Mouse (Mus musculus): ENCODE measurements around the gene Pyurf. TPM values are rescaled to one million over a fixed set of nuclear protein-coding genes. Genes with fewer than 3 reads are reported as not detected.

The Pyurf gene
- polyA plus RNA-seq, 1 experiment: 4.3 TPM

GRCm38 (mm10) chr6:57647256-57647655 is 44.6 kb downstream of the Pyurf start:
- no peak overlapping the region for H3K9ac ChIP-seq (ENCODE audit: low read depth, poor library complexity, severe bottlenecking)
- H3K4me3 ChIP-seq (ENCODE audit: low read depth, low read length): no peak overlapping the region
- no peaks in the 10 kb centered on the region for H3K27me3 ChIP-seq (ENCODE audit: control insufficient read depth, insufficient read depth, low read length, poor library complexity, severe bottlenecking)
- TF ChIP-seq POLR2A (IDR thresholded peaks at IDR 0.05; ENCODE audit: insufficient read depth, low read length) (no peak), CTCF (IDR thresholded peaks at IDR 0.05; ENCODE audit: low read depth, low read length) (no peak), EP300 (IDR thresholded peaks at IDR 0.05; ENCODE audit: insufficient read depth, low read depth, low read length) (no peak)
- no peaks in the 10 kb centered on the region for H3K4me1 ChIP-seq (ENCODE audit: control insufficient read depth, insufficient read depth, low read length)
- no peaks in the 10 kb centered on the region for H3K9me3 ChIP-seq (replicated peaks; ENCODE audit: control insufficient read depth, insufficient read depth, low read length, poor library complexity, severe bottlenecking)
- H3K36me3 ChIP-seq (ENCODE audit: control insufficient read depth, insufficient read depth, low read length, poor library complexity, severe bottlenecking): no peaks in the 10 kb centered on the region
- no peak overlapping the region for H3K27ac ChIP-seq (ENCODE audit: insufficient read depth, low read length)

GRCm38 (mm10) chr6:57641789-57642188 is 50.1 kb downstream of the Pyurf start:
- no peak overlapping the region for H3K4me3 ChIP-seq (ENCODE audit: low read depth, low read length)
- no peaks in the 10 kb centered on the region for H3K27me3 ChIP-seq (ENCODE audit: control insufficient read depth, insufficient read depth, low read length, poor library complexity, severe bottlenecking)
- H3K9me3 ChIP-seq (replicated peaks; ENCODE audit: control insufficient read depth, insufficient read depth, low read length, poor library complexity, severe bottlenecking): no peaks in the 10 kb centered on the region
- no peaks in the 10 kb centered on the region for H3K4me1 ChIP-seq (ENCODE audit: control insufficient read depth, insufficient read depth, low read length)
- TF ChIP-seq CTCF (IDR thresholded peaks at IDR 0.05; ENCODE audit: low read depth, low read length) (no peak), POLR2A (IDR thresholded peaks at IDR 0.05; ENCODE audit: insufficient read depth, low read length) (no peak), EP300 (IDR thresholded peaks at IDR 0.05; ENCODE audit: insufficient read depth, low read depth, low read length) (no peak)
- H3K36me3 ChIP-seq (ENCODE audit: control insufficient read depth, insufficient read depth, low read length, poor library complexity, severe bottlenecking): no peaks in the 10 kb centered on the region
- no peak overlapping the region for H3K27ac ChIP-seq (ENCODE audit: insufficient read depth, low read length)
- H3K9ac ChIP-seq (ENCODE audit: low read depth, poor library complexity, severe bottlenecking): no peak overlapping the region

- no peaks in the 10 kb centered on the region for H3K36me3 ChIP-seq (ENCODE audit: control insufficient read depth, insufficient read depth, low read length, poor library complexity, severe bottlenecking)
- no peak overlapping the region for H3K4me3 ChIP-seq (ENCODE audit: low read depth, low read length)
- TF ChIP-seq CTCF (IDR thresholded peaks at IDR 0.05; ENCODE audit: low read depth, low read length) (no peak), POLR2A (IDR thresholded peaks at IDR 0.05; ENCODE audit: insufficient read depth, low read length) (no peak), EP300 (IDR thresholded peaks at IDR 0.05; ENCODE audit: insufficient read depth, low read depth, low read length) (no peak)
- H3K27me3 ChIP-seq (ENCODE audit: control insufficient read depth, insufficient read depth, low read length, poor library complexity, severe bottlenecking): no peaks in the 10 kb centered on the region
- H3K9ac ChIP-seq (ENCODE audit: low read depth, poor library complexity, severe bottlenecking): no peak overlapping the region
- no peak overlapping the region for H3K27ac ChIP-seq (ENCODE audit: insufficient read depth, low read length)
- no peaks in the 10 kb centered on the region for H3K4me1 ChIP-seq (ENCODE audit: control insufficient read depth, insufficient read depth, low read length)
- H3K9me3 ChIP-seq (replicated peaks; ENCODE audit: control insufficient read depth, insufficient read depth, low read length, poor library complexity, severe bottlenecking): no peaks in the 10 kb centered on the region
These were observed 52.3 kb downstream of the Pyurf start for GRCm38 (mm10) chr6:57639531-57639930.

Other genes starting within 250 kb of the Pyurf start
- gene Ppm1k, start 156.6 kb downstream of the Pyurf start, polyA plus RNA-seq (2011; ENCODE audit: insufficient read depth, insufficient read length, low read depth, missing spikeins): 15.9 and 19.7 TPM in 2 replicates
- 4.8 and 6.2 TPM in 2 replicates for gene Herc6, start 111.1 kb downstream of the Pyurf start, polyA plus RNA-seq (2011; ENCODE audit: insufficient read depth, insufficient read length, low read depth, missing spikeins)
- gene Lancl2, start 10.5 kb upstream of the Pyurf start, polyA plus RNA-seq (2011; ENCODE audit: insufficient read depth, insufficient read length, low read depth, missing spikeins): 28.0 and 30.1 TPM in 2 replicates
- 15.1 and 17.6 TPM in 2 replicates for gene Vopp1, start 133.1 kb upstream of the Pyurf start, polyA plus RNA-seq (2011; ENCODE audit: insufficient read depth, insufficient read length, low read depth, missing spikeins)
- gene Vmn1r21, start 158.3 kb upstream of the Pyurf start, polyA plus RNA-seq (2011; ENCODE audit: insufficient read depth, insufficient read length, low read depth, missing spikeins): not detected in 2 replicates
- gene Vmn1r22, start 215.9 kb upstream of the Pyurf start, polyA plus RNA-seq (2011; ENCODE audit: insufficient read depth, insufficient read length, low read depth, missing spikeins): not detected in 2 replicates
- gene Vmn1r23, start 234.8 kb upstream of the Pyurf start, polyA plus RNA-seq (2011; ENCODE audit: insufficient read depth, insufficient read length, low read depth, missing spikeins): not detected in 2 replicates